Mouse (Mus musculus) ES-E14 (cell line): Measurements from ENCODE around the gene Zdhhc14.

Source experiments
- CHD2 ChIP-seq: IDR thresholded peaks from 2 replicates; pipeline ENCODE4 v1.6.1; 2014; ENCODE audit warnings: mild to moderate bottlenecking, low read depth, low read length, inconsistent platforms
- HCFC1 ChIP-seq: IDR thresholded peaks from 2 replicates; pipeline ENCODE4 v1.6.1; 2012; ENCODE audit warnings: low read length, inconsistent platforms, borderline replicate concordance; ENCODE audit not compliant: insufficient read depth
- MAFK ChIP-seq: IDR thresholded peaks from 2 replicates; pipeline ENCODE4 v1.6.1; 2014; ENCODE audit warnings: mild to moderate bottlenecking, low read depth, low read length, inconsistent platforms; ENCODE audit not compliant: insufficient read depth
- ZNF384 ChIP-seq: IDR thresholded peaks from 2 replicates; pipeline ENCODE4 v1.6.1; 2012; ENCODE audit warnings: low read depth, low read length, inconsistent platforms

DNA sequence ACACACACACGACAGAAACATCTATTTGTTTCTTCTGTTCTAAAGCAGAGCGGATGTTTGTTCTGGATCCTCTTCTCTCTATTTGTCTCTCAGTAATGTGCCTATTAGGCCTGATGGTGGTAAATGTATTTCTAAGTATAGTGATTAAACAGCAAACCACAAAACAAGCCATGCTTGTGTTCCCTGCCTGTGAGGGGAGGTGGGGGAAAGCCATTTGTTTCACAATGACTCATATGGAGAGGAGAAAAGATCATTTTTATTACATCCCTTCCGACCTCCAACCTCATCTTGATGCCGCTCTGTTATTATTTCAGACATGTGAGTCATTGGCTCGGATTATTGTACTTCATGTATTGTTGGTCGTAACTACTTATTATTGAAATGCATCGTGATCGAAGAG lies 149.1 kb downstream of the Zdhhc14 start:
- no peak for TF ChIP-seq MAFK
- no peak for TF ChIP-seq ZNF384
- no peak for TF ChIP-seq CHD2
- no peak for TF ChIP-seq HCFC1
